Mouse (Mus musculus) thymus, postnatal 4 days (tissue): ENCODE data around the gene Snupn.

Experiments used
- DNase-seq: peaks from one replicate; pipeline ENCODE4 v3.0.0; 2021

The Snupn gene

GRCm38 (mm10) chr9:57013756-57014155 is 63.1 kb downstream of the Snupn start:
- DNase-seq, result no peak

- DNase-seq, result no peak
Measured at GRCm38 (mm10) chr9:57014766-57015165, 64.1 kb downstream of the Snupn start.

GRCm38 (mm10) chr9:57017631-57018030 is 67.0 kb downstream of the Snupn start:
- no peak for DNase-seq

GRCm38 (mm10) chr9:57031756-57032155 is 81.1 kb downstream of the Snupn start:
- DNase-seq, result no peak
